Mouse (Mus musculus): Measurements from ENCODE around the gene Tnc. TPM values are rescaled to one million over a fixed set of nuclear protein-coding genes. Genes with fewer than 3 reads are reported as not detected.

The Tnc gene
- polyA plus RNA-seq, 1 experiment: 6.6 TPM

DNA sequence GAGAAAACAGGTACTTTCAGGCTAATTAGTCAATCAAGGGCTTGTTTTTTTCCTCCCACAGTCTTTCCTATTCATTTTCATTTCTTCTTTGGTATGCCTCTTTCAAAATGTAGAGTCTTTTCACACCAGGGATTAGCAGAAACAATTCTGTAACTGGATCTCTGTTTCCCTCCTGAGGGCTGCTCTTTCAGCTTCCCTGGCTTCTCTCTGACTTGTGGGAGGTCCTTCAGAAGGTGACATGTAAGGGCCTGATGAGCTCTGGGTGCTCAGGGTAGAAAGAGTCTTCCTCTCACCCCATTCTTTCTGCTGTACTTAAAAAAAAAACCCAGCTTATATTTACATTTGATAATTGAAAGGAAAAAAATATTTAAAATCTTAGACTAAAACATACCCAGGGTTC, 60.2 kb downstream of the Tnc start:
- Histone ChIP-seq H3K4me1 (ENCODE audit: control insufficient read depth, insufficient read depth, low read length) (peaks cover 5% of the 10 kb centered on the region; the same call in 1 of the 2 replicates), H3K36me3 (ENCODE audit: control insufficient read depth, insufficient read depth, low read length) (no peaks in the 10 kb centered on the region), H3K4me3 (ENCODE audit: insufficient read depth, low read depth, low read length) (no peak overlapping the region), H3K27me3 (replicated peaks; ENCODE audit: control insufficient read depth, insufficient read depth, low read length) (no peaks in the 10 kb centered on the region), H3K27ac (ENCODE audit: insufficient read depth, low read depth, low read length) (no peak overlapping the region)
- no peak for TF ChIP-seq CTCF (conservative IDR thresholded peaks at IDR 0.05; ENCODE audit: insufficient read depth, insufficient read length, low read depth, low read length)
- no peak for DNase-seq

DNA sequence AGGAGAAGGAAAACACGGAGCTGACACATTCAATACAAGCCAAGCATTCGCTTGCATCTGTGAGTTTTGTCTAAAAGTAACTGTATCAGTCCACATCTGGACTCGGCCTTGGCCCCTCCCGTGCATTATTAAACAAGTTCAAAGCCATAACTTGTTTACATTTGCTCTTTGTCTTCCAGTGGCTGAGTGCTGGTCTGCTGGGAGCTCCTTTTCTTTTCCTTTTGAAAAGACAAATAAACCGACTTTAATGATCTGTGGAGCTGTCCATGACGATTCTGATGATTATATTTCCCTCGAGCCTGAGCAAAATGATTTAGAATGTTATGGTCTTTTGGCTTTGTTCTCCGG, 63.7 kb downstream of the Tnc start:
- no peak overlapping the region for H3K4me3 ChIP-seq (ENCODE audit: insufficient read depth, low read depth, low read length)
- H3K36me3 ChIP-seq (ENCODE audit: control insufficient read depth, insufficient read depth, low read length): no peaks in the 10 kb centered on the region
- no peak for DNase-seq
- no peak overlapping the region for H3K27ac ChIP-seq (ENCODE audit: insufficient read depth, low read depth, low read length)
- TF ChIP-seq CTCF (conservative IDR thresholded peaks at IDR 0.05; ENCODE audit: insufficient read depth, insufficient read length, low read depth, low read length) (no peak), POLR2A (IDR thresholded peaks at IDR 0.05; ENCODE audit: low read depth, low read length) (no peak)
- peaks cover 5% of the 10 kb centered on the region; the same call in 1 of the 2 replicates for H3K4me1 ChIP-seq (ENCODE audit: control insufficient read depth, insufficient read depth, low read length)
- 26% methylated on average over 8 of the region's 8 CpGs for WGBS
- H3K27me3 ChIP-seq (replicated peaks; ENCODE audit: control insufficient read depth, insufficient read depth, low read length): no peaks in the 10 kb centered on the region

DNA sequence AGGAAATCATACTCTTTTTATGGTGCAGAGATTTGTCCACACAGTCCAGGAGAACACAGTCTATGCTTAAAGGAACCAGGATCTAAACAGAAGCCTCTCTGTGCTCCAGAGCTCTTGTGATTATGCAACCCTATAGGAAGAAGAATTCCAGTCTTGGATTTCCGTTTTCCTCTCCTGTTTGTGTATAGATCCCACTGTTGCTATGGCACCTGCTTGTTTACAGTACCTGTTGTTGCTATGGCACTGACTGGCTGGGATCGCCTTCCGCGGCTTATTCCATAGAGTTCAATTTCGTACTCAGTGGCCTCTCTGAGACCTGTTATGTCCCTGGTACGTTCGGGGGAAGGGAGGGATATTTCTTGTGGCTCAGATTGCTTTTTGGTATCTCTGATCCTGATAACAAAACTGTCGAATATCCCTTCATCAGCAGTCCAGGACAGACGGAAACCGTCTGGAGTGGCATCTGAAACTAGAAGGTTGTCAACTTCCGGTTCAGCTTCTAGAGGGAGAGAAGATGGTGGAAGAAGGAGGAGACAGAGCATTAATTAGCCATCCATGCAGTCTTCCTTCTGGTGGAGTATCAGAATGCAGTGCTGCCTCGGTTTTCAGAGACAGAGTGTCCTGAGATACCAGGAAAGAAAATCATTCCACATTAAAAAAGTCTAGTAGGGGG, 64.3 kb downstream of the Tnc start:
- Histone ChIP-seq H3K4me3 (ENCODE audit: insufficient read depth, low read depth, low read length) (no peak overlapping the region), H3K36me3 (ENCODE audit: control insufficient read depth, insufficient read depth, low read length) (no peaks in the 10 kb centered on the region), H3K27me3 (replicated peaks; ENCODE audit: control insufficient read depth, insufficient read depth, low read length) (no peaks in the 10 kb centered on the region), H3K4me1 (ENCODE audit: control insufficient read depth, insufficient read depth, low read length) (peaks cover 5% of the 10 kb centered on the region; the same call in 1 of the 2 replicates), H3K27ac (ENCODE audit: insufficient read depth, low read depth, low read length) (no peak overlapping the region)
- no peak for DNase-seq
- 38% methylated on average over 12 of the region's 12 CpGs for WGBS
- TF ChIP-seq CTCF (conservative IDR thresholded peaks at IDR 0.05; ENCODE audit: insufficient read depth, insufficient read length, low read depth, low read length) (no peak), POLR2A (IDR thresholded peaks at IDR 0.05; ENCODE audit: low read depth, low read length) (no peak)

DNA sequence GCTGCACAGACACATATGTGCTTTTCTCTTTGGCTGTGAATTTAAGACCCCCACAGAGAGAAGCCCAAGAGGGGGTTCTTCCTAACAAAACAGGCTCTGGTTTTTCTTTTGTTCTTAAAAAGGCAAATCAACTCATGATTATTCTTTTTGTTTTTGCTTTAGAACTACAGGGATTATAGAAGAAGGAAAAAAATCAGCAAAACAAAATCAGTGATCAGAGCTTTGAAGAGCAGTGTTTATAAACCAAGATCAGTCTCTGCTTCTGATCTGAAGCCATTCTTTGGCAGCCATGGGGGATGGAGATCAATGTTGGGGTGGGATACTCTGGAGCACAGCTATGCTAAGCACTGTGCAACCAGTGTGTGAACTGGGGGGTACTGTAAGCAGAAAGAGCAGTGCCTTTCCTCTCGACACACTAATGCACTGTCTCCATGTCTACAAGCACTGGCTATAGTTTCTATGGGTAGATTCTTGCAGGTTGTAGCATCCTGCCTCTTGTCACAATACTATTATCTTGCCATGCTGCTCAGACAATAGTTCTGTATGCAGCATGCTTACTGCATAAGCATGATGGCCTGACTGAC, 66.5 kb downstream of the Tnc start:
- Histone ChIP-seq H3K4me3 (ENCODE audit: insufficient read depth, low read depth, low read length) (no peak overlapping the region), H3K36me3 (ENCODE audit: control insufficient read depth, insufficient read depth, low read length) (no peaks in the 10 kb centered on the region), H3K27ac (ENCODE audit: insufficient read depth, low read depth, low read length) (no peak overlapping the region), H3K27me3 (replicated peaks; ENCODE audit: control insufficient read depth, insufficient read depth, low read length) (no peaks in the 10 kb centered on the region), H3K4me1 (ENCODE audit: control insufficient read depth, insufficient read depth, low read length) (peaks cover 5% of the 10 kb centered on the region; the same call in 1 of the 2 replicates)
- no peak for DNase-seq
- no peak for TF ChIP-seq POLR2A (IDR thresholded peaks at IDR 0.05; ENCODE audit: low read depth, low read length)
- no peak for TF ChIP-seq CTCF (conservative IDR thresholded peaks at IDR 0.05; ENCODE audit: insufficient read depth, insufficient read length, low read depth, low read length)
- WGBS: 91% methylated on average over 1 of the region's 1 CpGs

DNA sequence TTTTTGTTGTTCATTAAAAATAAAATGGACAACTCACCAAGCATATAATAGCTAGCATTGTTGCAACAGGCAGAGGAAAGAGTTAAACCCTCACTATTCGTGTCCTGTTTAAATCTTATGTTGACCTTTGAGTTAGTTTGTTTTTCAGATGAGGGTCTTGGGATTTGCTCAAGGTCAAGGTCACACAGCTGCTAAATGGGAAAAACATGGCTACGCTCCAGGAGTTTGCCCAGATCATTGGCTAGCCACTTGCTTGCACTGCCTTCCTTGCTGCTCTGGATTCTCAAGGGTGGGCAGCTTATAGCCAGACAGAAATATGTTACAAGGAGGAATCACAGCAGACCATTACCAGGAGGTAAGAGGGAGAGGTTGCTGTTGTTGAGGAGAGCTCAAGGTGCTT, 67.2 kb downstream of the Tnc start:
- H3K27ac ChIP-seq (ENCODE audit: insufficient read depth, low read depth, low read length): no peak overlapping the region
- no peak overlapping the region for H3K4me3 ChIP-seq (ENCODE audit: insufficient read depth, low read depth, low read length)
- peaks cover 5% of the 10 kb centered on the region; the same call in 1 of the 2 replicates for H3K4me1 ChIP-seq (ENCODE audit: control insufficient read depth, insufficient read depth, low read length)
- no peak for TF ChIP-seq CTCF (conservative IDR thresholded peaks at IDR 0.05; ENCODE audit: insufficient read depth, insufficient read length, low read depth, low read length)
- TF ChIP-seq POLR2A (IDR thresholded peaks at IDR 0.05; ENCODE audit: low read depth, low read length): no peak
- no peaks in the 10 kb centered on the region for H3K36me3 ChIP-seq (ENCODE audit: control insufficient read depth, insufficient read depth, low read length)
- 42% methylated on average over 2 of the region's 2 CpGs for WGBS
- DNase-seq: no peak
- no peaks in the 10 kb centered on the region for H3K27me3 ChIP-seq (replicated peaks; ENCODE audit: control insufficient read depth, insufficient read depth, low read length)

DNA sequence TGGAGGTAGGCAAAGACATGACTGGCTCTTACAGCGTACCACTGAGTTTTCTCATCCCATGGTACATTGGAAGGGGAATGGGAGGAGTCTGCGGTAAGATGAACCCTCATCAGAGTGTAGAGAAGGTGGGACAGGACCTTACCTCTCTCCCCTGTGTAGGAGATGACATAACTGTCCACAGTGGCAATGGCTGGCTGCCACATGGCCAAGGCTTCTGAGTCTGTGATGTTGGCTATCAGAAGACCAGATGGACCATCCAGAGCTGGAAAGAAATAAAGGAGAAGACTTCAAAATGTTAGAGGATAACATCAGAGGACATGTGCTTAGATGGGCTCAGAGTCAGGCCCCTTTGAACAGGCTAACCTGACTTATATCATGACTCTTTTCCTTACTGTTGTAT, 74.3 kb downstream of the Tnc start:
- Histone ChIP-seq H3K4me1 (ENCODE audit: control insufficient read depth, insufficient read depth, low read length) (no peaks in the 10 kb centered on the region; the same call in 1 of the 2 replicates), H3K4me3 (ENCODE audit: insufficient read depth, low read depth, low read length) (no peak overlapping the region), H3K27ac (ENCODE audit: insufficient read depth, low read depth, low read length) (no peak overlapping the region), H3K36me3 (ENCODE audit: control insufficient read depth, insufficient read depth, low read length) (no peaks in the 10 kb centered on the region), H3K27me3 (replicated peaks; ENCODE audit: control insufficient read depth, insufficient read depth, low read length) (no peaks in the 10 kb centered on the region)
- no peak for DNase-seq
- TF ChIP-seq CTCF (conservative IDR thresholded peaks at IDR 0.05; ENCODE audit: insufficient read depth, insufficient read length, low read depth, low read length) (no peak), POLR2A (IDR thresholded peaks at IDR 0.05; ENCODE audit: low read depth, low read length) (no peak)
- WGBS: 95% methylated on average over 2 of the region's 2 CpGs

DNA sequence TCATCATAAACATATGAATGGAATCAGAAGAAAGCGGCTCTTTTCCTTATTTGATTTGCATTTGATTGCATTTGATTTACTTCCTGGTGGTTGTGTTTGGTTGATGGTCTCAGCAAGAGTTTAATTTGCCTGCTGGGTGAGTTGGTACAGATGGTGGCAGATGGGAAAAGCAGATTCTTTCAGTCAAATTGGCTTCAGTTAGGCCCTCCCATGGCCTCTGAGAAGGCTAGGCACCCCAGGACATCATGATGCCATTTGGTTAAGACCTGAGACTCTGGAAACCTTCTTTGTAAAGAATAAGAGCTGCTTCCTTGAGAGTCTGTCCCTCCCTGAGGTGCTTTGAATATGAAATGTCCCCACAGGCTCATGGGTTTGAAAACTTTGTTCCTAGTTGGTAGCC, 75.1 kb downstream of the Tnc start:
- H3K4me1 ChIP-seq (ENCODE audit: control insufficient read depth, insufficient read depth, low read length): no peaks in the 10 kb centered on the region; the same call in 1 of the 2 replicates
- no peak overlapping the region for H3K4me3 ChIP-seq (ENCODE audit: insufficient read depth, low read depth, low read length)
- no peaks in the 10 kb centered on the region for H3K36me3 ChIP-seq (ENCODE audit: control insufficient read depth, insufficient read depth, low read length)
- no peak overlapping the region for H3K27ac ChIP-seq (ENCODE audit: insufficient read depth, low read depth, low read length)
- DNase-seq: no peak
- TF ChIP-seq CTCF (conservative IDR thresholded peaks at IDR 0.05; ENCODE audit: insufficient read depth, insufficient read length, low read depth, low read length) (no peak), POLR2A (IDR thresholded peaks at IDR 0.05; ENCODE audit: low read depth, low read length) (no peak)
- H3K27me3 ChIP-seq (replicated peaks; ENCODE audit: control insufficient read depth, insufficient read depth, low read length): no peaks in the 10 kb centered on the region
- WGBS: 97% methylated on average over 1 of the region's 1 CpGs
